Mouse (Mus musculus) right cerebral cortex, postnatal 4 days (tissue): ENCODE results near the gene Ces3a.
A peak's percentile ranks its signal among the peaks of the same experiment; 100 is the strongest.
"Not testable (repeated sequence)": the region's sequence is repeated elsewhere in the genome, so short reads cannot be mapped to it uniquely, and the experiment has no call there.

Experiments used
- DNase-seq: peaks from one replicate; pipeline ENCODE4 v3.0.0-alpha.2; 2022

The Ces3a gene

DNA sequence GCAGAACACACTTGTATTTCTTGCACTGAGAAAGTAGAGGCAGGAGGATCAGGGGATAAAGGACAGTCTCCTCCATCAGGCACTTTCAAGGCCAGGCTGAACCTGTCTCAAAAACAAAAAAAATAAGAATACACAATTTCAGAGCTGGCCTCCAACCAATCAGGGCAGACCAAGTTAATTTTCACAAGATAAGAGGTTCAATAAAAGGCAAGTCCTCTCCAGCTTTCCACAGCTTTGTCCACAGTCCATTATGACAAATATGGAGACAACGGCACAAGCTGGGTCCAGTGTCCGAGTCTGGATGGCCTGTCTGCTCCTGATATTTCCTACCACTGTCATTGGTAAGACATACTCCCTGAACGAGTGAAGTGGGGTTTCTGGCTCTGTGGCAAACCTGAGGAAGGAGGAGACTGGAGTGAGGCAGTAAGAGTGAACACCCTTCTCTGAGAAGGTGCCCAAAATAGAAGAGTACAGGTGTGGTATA is at the start of gene Ces3a:
TSS of gene Ces3a (plus strand) at position 231 of the 484 bp plus-strand sequence.
- no peak for DNase-seq

GRCm38 (mm10) chr8:104999183-104999582 is 49.2 kb upstream of the Ces3a start:
- no peak for DNase-seq

GRCm38 (mm10) chr8:105000586-105000985 is 47.8 kb upstream of the Ces3a start, which contains the start of gene Ces2h:
Gene Ces2h, plus strand, starts transcription at chr8:105000853.
- DNase-seq: no peak

DNA sequence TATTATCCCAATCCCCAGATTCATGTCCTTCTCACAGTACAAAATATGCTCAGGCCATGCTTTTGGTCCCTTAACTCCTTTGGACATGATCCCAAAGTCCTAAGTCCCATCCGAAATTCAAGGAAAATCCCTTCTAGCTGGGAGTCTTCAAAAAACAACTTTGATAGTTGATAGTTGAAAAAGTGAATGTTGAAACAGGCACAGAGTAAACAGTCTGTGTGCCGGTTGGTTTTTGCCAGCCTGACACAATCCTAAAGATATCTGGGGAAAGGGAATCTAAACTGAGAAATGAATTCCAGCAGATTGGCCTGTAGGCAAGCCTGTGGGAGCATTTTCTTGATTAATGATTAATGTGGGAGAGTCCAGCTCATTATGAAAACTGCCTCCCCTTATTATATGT is 38.4 kb upstream of the Ces3a start:
- DNase-seq: no peak

GRCm38 (mm10) chr8:105011136-105011535 is 37.3 kb upstream of the Ces3a start:
- DNase-seq: no peak

DNA sequence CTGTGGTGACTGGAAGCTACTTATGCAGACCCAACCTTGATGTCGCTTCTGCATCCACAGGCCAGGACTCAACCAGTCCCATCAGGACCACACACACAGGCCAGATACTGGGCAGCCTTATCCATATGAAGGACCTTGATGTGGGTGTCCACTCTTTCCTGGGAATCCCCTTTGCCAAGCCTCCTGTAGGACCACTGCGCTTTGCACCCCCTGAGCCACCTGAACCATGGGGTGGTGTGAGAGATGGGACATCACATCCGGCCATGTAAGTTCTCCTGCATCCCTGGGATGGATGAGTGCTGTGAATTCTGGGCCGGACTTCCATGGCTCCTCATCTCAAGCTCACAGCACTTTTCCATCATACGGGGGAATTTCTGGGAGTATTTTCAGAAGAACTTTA is 34.0 kb upstream of the Ces3a start:
- no peak for DNase-seq

DNA sequence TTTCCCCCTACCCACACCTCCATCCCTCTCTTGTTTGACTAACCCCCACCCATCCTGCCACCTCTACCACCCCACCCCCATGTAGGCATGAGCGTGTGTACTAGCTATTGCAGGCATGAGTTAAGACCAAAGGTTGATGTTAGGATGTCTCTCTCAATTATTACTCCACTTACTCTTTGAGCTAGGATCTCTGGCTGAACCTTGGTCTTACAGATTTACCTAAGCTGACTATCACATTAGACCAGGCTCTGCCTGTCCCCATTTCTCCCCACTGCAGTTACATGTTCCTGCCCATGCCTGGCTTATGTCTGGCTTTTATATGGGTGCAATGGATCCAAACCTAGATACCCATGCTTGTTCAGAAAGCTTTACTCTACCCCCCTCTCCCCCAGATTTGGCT is 26.4 kb upstream of the Ces3a start:
- no peak for DNase-seq

DNA sequence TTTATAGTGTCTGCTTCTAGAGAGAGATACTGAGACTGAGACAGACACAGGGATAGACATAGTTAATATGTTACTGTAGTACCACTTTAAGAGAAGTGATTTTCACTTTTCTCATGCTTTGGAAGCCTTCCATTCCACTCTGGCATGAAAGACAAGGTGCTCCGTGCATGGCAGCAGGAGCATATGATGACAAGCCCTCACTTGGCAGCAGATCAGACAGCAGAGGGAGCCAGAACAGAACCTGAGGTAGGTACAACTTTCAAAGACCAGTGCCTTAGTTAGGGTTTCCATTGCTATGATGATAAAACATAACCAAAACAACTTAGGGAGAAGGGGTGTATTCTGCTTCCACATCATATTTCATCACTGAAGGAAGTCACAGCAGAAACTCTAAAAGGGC is 25.3 kb upstream of the Ces3a start:
- DNase-seq: no peak

GRCm38 (mm10) chr8:105025050-105025449 is 23.4 kb upstream of the Ces3a start:
- DNase-seq: no peak

DNA sequence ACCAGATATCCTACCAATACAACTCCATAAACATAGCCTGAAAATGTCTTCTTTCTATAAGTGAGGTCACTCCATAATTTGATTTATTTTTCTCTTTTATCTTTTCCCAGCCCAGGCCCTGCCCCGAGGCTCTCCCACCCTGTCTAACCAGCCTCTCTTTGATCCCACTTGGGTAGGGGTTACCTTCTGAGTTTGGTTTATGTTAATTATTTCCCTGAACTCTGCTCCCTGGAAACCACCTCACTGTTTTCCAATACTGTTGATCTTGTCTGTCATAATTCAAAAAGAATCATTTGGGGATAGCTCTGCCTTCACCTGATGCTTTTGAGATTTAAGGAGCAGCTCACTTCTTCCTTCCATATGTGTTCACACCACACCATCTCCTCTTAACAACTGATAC is 4.9 kb upstream of the Ces3a start:
- no peak for DNase-seq

- no peak for DNase-seq
Observed at GRCm38 (mm10) chr8:105045824-105046401, 2.5 kb upstream of the Ces3a start.

DNA sequence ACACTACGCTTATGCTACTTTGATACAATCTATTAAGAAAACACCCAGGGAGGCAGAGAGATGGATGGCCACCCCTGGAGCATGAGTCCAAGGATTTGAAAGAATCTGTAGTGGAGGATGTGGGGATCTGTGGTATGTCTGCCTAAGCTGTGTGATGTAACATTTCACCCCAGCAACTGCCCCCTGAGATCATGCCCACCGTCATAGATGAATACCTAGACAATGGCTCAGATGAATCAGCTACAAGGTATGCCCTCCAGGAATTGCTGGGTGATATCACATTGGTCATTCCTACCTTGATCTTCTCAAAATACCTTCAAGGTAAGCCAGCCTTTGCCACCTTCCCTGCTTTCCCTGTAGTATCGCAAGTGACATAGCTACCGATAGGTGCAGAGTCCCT is 7.8 kb downstream of the Ces3a start:
- no peak for DNase-seq

DNA sequence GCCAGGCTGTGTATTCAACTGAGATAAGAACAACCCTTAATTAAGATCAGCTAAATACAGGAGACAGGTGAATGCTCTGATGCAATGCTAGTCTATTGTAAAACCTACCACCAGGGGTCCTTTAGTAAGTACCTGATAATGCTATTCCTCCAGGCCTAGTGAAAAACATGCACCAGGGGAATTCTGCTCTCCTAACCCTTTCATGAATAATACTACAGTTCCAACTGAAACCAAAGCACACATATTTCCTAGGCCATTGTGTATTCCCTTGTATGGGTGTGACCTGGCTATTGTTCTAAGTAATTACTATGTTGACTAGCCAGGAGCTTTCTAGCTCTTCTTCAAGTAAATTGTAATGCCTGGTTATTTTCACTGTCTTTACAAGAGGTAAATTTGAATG is 11.7 kb downstream of the Ces3a start:
- no peak for DNase-seq

GRCm38 (mm10) chr8:105066761-105067160 is 18.4 kb downstream of the Ces3a start:
- peak; percentile 57 for DNase-seq

GRCm38 (mm10) chr8:105067905-105068304 is 19.5 kb downstream of the Ces3a start:
- DNase-seq: not testable (repeated sequence)

DNA sequence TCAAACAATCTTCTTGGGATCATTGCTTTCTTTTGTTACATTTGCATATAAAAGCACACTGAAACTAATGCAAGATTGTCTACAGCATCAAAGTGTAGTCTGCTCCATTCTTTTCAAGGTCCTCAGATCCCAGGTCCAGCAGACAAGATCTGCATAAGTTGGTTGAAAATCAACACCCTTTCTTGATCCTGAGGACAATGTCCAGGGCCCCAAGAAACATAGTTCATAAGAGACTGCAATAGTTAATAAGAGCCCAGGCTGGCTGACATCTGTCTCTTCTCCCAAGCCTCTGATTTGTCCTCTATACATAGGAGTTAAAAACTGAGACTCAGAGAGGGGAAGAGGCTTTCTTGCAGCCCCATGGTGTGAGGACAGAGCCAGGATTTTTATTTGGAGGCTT is 20.6 kb downstream of the Ces3a start:
- no peak for DNase-seq

DNA sequence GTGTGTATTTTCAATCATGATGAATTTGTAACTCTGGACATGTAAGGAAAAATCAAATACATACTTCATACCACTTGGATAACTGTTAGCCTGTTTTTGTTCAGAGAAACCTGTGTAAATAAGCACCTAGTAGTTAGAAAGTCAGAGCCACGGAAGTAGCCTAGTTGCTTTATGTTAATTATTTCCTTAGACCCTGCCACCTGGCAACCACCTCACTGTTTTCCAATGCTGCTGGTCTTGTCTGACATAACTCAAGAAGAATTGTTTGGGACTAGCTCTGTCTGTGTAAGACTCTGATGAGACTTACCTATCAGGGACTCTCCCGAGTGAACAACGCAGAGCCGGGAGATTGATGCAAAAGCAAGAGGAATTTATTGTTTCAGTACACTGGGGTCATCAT is 28.2 kb downstream of the Ces3a start:
- no peak for DNase-seq

GRCm38 (mm10) chr8:105077071-105077470 is 28.7 kb downstream of the Ces3a start:
- no peak for DNase-seq

DNA sequence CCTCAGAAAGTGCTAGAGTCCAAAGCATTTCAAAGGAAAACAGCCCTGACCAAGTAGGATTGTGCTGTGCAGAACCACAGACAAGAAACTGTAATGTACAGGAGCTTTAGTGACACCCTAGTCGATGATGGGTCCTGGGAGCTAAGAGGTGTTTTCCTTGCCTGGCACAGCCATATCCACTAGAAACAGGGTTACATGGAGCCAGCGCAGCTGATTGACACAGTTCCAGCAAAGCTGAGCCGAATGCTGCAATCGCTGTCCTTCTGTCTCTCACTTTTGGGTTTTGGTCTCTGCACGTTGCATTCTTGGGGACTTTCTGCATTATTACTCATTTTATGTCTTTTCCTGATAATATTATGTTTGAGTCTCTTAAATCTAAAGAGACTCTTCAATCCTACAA is 30.2 kb downstream of the Ces3a start:
- no peak for DNase-seq

- no peak for DNase-seq
Observed at GRCm38 (mm10) chr8:105080814-105081336, 32.5 kb downstream of the Ces3a start.

- DNase-seq: no peak
Observed at GRCm38 (mm10) chr8:105083449-105084050, 35.1 kb downstream of the Ces3a start, which contains the start of gene Ces3b. Gene Ces3b, plus strand, starts transcription at chr8:105083753.

GRCm38 (mm10) chr8:105088166-105088565 is 39.8 kb downstream of the Ces3a start:
- DNase-seq: not testable (repeated sequence)

GRCm38 (mm10) chr8:105088581-105088980 is 40.2 kb downstream of the Ces3a start:
- DNase-seq: no peak

- DNase-seq: no peak
Observed at GRCm38 (mm10) chr8:105093992-105094391, 45.6 kb downstream of the Ces3a start.
